Mouse (Mus musculus): Measurements from ENCODE around the gene Il1rl2. TPM values are rescaled to one million over a fixed set of nuclear protein-coding genes. Genes with fewer than 3 reads are reported as not detected.

Il1rl2 gene
- 2.6 and 3.9 TPM in 2 replicates for polyA plus RNA-seq (2014; fragmentation: Nextera tagmentation; extraction: Ambion mirVana)

DNA sequence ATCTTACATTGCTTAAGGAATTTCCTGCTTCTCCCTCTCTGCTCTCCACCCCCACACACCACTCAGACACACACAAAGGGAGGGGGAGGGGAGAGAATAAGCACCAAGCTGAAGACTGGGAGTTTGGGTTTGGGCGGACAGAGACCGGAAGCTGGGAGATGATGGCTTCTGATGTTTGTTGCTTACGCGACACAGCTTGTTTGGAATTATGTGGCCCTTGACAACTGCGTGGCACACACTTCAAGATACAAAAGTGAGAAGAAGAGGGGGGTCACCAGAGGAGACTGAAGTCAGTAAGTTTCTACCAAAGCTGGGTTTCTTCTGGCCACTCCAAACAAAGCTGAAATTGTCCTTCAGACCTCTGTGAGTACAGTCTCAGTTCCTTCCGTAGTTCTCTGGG is at the start of gene Il1rl2:
Gene Il1rl2, plus strand, starts transcription at position 154 of the 400 bp plus-strand sequence.
- no peak for ATAC-seq (ENCODE audit: insufficient number of reproducible peaks, insufficient read depth, low FRiP score, low read depth)
- WGBS: 35% methylated on average over 6 of the region's 6 CpGs
- Histone ChIP-seq H3K9me3 (ENCODE audit: control insufficient read depth, low read length) (no peaks in the 10 kb centered on the region), H3K4me2 (ENCODE audit: low read length) (peak within 1 kb of the TSS; percentile 70), H3K4me3 (ENCODE audit: control insufficient read depth in 1 of 2, insufficient read depth in 1 of 2, low read depth in 1 of 2, low read length in 2 of 2) (peak within 1 kb of the TSS; percentile 41 to 59), H3K36me3 (ENCODE audit: control insufficient read depth, insufficient read depth, low read length) (no peaks in the 10 kb centered on the region), H3K27ac (replicated peaks in 1 of 2; ENCODE audit: control insufficient read depth in 1 of 2, insufficient read depth in 1 of 2, low read depth in 2 of 2, low read length in 2 of 2) (peak within 1 kb of the TSS in 1 of 2 experiments; percentile 37; a peak in 1 of 4 replicates), H3K4me1 (ENCODE audit: control insufficient read depth in 2 of 2, insufficient read depth in 2 of 2, low read length in 2 of 2) (peaks cover 3 to 5% of the 10 kb centered on the region in 2 experiments; a peak in 1 of 4 replicates), H3K9ac (ENCODE audit: low read length) (peak within 1 kb of the TSS; percentile 42), H3K27me3 (ENCODE audit: control insufficient read depth, insufficient read depth, low read length) (peaks cover 17% of the 10 kb centered on the region)

DNA sequence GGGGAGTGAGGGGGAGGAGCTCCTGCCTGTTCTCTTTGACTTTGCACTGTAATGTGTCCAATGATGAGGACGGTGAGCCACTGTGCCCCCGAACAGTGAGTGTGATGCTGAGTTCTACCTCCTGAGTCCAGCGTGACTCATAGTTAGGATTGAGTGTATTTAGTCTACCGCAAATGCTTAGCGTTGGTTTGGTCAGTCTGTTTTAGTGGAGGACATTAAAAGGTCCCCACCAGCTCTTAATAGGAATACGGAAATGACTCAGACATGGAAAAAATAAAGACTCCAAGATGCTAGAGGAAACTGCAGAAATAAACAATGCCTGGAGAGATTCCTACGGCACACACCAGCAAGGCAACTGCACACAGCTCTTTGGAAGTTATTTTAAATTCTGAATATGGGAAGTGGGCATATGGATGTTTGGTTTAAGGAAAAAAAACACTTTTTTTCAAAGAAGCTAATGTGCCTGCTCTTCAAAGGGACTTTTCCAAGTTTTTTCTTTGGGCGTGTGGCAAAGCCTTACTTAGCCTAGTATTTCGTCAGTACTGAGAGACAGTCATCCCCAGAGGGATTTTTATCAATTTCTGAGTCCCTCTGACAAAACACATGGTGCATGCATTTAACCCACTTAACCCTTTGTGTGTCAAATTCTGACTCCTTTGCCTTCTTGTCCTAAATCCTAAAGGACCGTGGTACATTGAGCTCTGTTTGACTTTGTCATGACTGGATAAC is 49.0 kb upstream of the Il1rl2 start:
- no peak overlapping the region; a peak in 1 of 4 replicates for H3K27ac ChIP-seq (replicated peaks in 1 of 2; ENCODE audit: control insufficient read depth in 1 of 2, insufficient read depth in 1 of 2, low read depth in 2 of 2, low read length in 2 of 2)
- H3K4me1 ChIP-seq (ENCODE audit: control insufficient read depth in 2 of 2, insufficient read depth in 2 of 2, low read length in 2 of 2): peaks cover 0 to 4% of the 10 kb centered on the region in 2 experiments; a peak in 1 of 4 replicates
- H3K4me2 ChIP-seq (ENCODE audit: low read length): no peak overlapping the region
- H3K4me3 ChIP-seq (ENCODE audit: control insufficient read depth in 1 of 2, insufficient read depth in 1 of 2, low read depth in 1 of 2, low read length in 2 of 2): no peak overlapping the region
- no peaks in the 10 kb centered on the region for H3K27me3 ChIP-seq (ENCODE audit: control insufficient read depth, insufficient read depth, low read length)
- no peak for ATAC-seq (ENCODE audit: insufficient number of reproducible peaks, insufficient read depth, low FRiP score, low read depth)
- H3K9me3 ChIP-seq (ENCODE audit: control insufficient read depth, low read length): no peaks in the 10 kb centered on the region
- WGBS: 58% methylated on average over 10 of the region's 10 CpGs
- H3K9ac ChIP-seq (ENCODE audit: low read length): no peak overlapping the region
- 0 out of 2 replicates have a peak, but pooled peaks cover 3% of the 10 kb centered on the region for H3K36me3 ChIP-seq (ENCODE audit: control insufficient read depth, insufficient read depth, low read length)

DNA sequence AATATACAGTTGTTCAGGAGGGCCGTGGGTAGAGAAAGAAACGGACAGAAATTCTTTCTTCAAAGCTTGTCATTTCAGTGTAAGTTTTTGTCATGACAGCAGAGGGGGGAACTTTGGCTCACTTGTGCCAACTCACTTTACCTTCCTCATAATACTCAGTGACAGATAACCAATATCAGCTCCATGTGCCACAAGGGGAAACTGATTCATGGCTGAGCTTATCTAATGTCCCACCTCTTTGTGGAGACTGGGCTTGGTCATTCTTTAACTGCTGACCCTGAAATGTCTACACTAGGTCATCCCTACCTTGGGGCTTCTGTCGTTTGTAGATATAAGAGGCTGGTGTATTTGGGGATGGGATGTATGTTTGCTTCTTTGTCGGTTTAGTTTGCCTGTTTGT is 46.5 kb upstream of the Il1rl2 start:
- no peak for ATAC-seq (ENCODE audit: insufficient number of reproducible peaks, insufficient read depth, low FRiP score, low read depth)
- H3K9ac ChIP-seq (ENCODE audit: low read length): no peak overlapping the region
- peaks cover 0 to 4% of the 10 kb centered on the region in 2 experiments; a peak in 1 of 4 replicates for H3K4me1 ChIP-seq (ENCODE audit: control insufficient read depth in 2 of 2, insufficient read depth in 2 of 2, low read length in 2 of 2)
- no peak overlapping the region for H3K4me3 ChIP-seq (ENCODE audit: control insufficient read depth in 1 of 2, insufficient read depth in 1 of 2, low read depth in 1 of 2, low read length in 2 of 2)
- no peak overlapping the region for H3K27ac ChIP-seq (replicated peaks in 1 of 2; ENCODE audit: control insufficient read depth in 1 of 2, insufficient read depth in 1 of 2, low read depth in 2 of 2, low read length in 2 of 2)
- WGBS: 78% methylated on average over 4 of the region's 4 CpGs
- no peak overlapping the region for H3K4me2 ChIP-seq (ENCODE audit: low read length)
- H3K9me3 ChIP-seq (ENCODE audit: control insufficient read depth, low read length): no peaks in the 10 kb centered on the region
- 0 out of 2 replicates have a peak, but pooled peaks cover 3% of the 10 kb centered on the region for H3K36me3 ChIP-seq (ENCODE audit: control insufficient read depth, insufficient read depth, low read length)
- H3K27me3 ChIP-seq (ENCODE audit: control insufficient read depth, insufficient read depth, low read length): no peaks in the 10 kb centered on the region

DNA sequence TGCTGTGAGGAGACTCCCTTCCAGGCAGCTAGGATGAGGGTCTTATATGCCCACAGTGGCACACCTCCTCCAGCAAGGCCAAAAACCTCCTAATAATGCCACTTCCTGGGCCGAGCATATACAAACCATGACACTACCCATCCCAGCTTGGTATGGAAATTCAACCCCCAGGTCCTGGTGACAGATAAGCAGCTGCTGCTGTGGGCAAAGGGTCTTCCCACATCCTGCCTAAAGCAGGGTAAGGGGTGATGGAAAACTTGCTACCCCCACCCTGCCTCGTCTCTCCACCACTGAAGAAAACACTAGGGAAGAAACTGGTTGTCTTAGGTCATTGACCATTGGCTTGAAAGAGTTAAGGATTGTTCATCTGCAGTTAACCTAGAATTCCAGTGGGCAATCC is 45.7 kb upstream of the Il1rl2 start:
- no peak overlapping the region for H3K27ac ChIP-seq (replicated peaks in 1 of 2; ENCODE audit: control insufficient read depth in 1 of 2, insufficient read depth in 1 of 2, low read depth in 2 of 2, low read length in 2 of 2)
- H3K36me3 ChIP-seq (ENCODE audit: control insufficient read depth, insufficient read depth, low read length): 0 out of 2 replicates have a peak, but pooled peaks cover 3% of the 10 kb centered on the region
- peaks cover 0 to 4% of the 10 kb centered on the region in 2 experiments; a peak in 1 of 4 replicates for H3K4me1 ChIP-seq (ENCODE audit: control insufficient read depth in 2 of 2, insufficient read depth in 2 of 2, low read length in 2 of 2)
- WGBS: 68% methylated on average over 2 of the region's 2 CpGs
- H3K4me3 ChIP-seq (ENCODE audit: control insufficient read depth in 1 of 2, insufficient read depth in 1 of 2, low read depth in 1 of 2, low read length in 2 of 2): no peak overlapping the region
- no peaks in the 10 kb centered on the region for H3K9me3 ChIP-seq (ENCODE audit: control insufficient read depth, low read length)
- H3K9ac ChIP-seq (ENCODE audit: low read length): no peak overlapping the region
- no peak for ATAC-seq (ENCODE audit: insufficient number of reproducible peaks, insufficient read depth, low FRiP score, low read depth)
- no peak overlapping the region for H3K4me2 ChIP-seq (ENCODE audit: low read length)
- no peaks in the 10 kb centered on the region for H3K27me3 ChIP-seq (ENCODE audit: control insufficient read depth, insufficient read depth, low read length)

- H3K36me3 ChIP-seq (ENCODE audit: control insufficient read depth, insufficient read depth, low read length): 0 out of 2 replicates have a peak, but pooled peaks cover 3% of the 10 kb centered on the region
- H3K27ac ChIP-seq (replicated peaks in 1 of 2; ENCODE audit: control insufficient read depth in 1 of 2, insufficient read depth in 1 of 2, low read depth in 2 of 2, low read length in 2 of 2): no peak overlapping the region
- no peak overlapping the region for H3K4me3 ChIP-seq (ENCODE audit: control insufficient read depth in 1 of 2, insufficient read depth in 1 of 2, low read depth in 1 of 2, low read length in 2 of 2)
- 85% methylated on average over 11 of the region's 11 CpGs for WGBS
- no peak for ATAC-seq (ENCODE audit: insufficient number of reproducible peaks, insufficient read depth, low FRiP score, low read depth)
- H3K4me1 ChIP-seq (ENCODE audit: control insufficient read depth in 2 of 2, insufficient read depth in 2 of 2, low read length in 2 of 2): peaks cover 0 to 4% of the 10 kb centered on the region in 2 experiments; a peak in 1 of 4 replicates
- no peak overlapping the region for H3K4me2 ChIP-seq (ENCODE audit: low read length)
- no peaks in the 10 kb centered on the region for H3K9me3 ChIP-seq (ENCODE audit: control insufficient read depth, low read length)
- H3K9ac ChIP-seq (ENCODE audit: low read length): no peak overlapping the region
- H3K27me3 ChIP-seq (ENCODE audit: control insufficient read depth, insufficient read depth, low read length): no peaks in the 10 kb centered on the region
These were observed 45.1 kb upstream of the Il1rl2 start for GRCm38 (mm10) chr1:40279182-40279743.

GRCm38 (mm10) chr1:40281950-40282349 is 42.5 kb upstream of the Il1rl2 start:
- Histone ChIP-seq H3K9me3 (ENCODE audit: control insufficient read depth, low read length) (no peaks in the 10 kb centered on the region), H3K27ac (replicated peaks in 1 of 2; ENCODE audit: control insufficient read depth in 1 of 2, insufficient read depth in 1 of 2, low read depth in 2 of 2, low read length in 2 of 2) (no peak overlapping the region), H3K4me3 (ENCODE audit: control insufficient read depth in 1 of 2, insufficient read depth in 1 of 2, low read depth in 1 of 2, low read length in 2 of 2) (no peak overlapping the region), H3K4me2 (ENCODE audit: low read length) (no peak overlapping the region), H3K9ac (ENCODE audit: low read length) (no peak overlapping the region), H3K27me3 (ENCODE audit: control insufficient read depth, insufficient read depth, low read length) (no peaks in the 10 kb centered on the region), H3K36me3 (ENCODE audit: control insufficient read depth, insufficient read depth, low read length) (0 out of 2 replicates have a peak, but pooled peaks cover 3% of the 10 kb centered on the region), H3K4me1 (ENCODE audit: control insufficient read depth in 2 of 2, insufficient read depth in 2 of 2, low read length in 2 of 2) (peaks cover 0 to 3% of the 10 kb centered on the region in 2 experiments; a peak in 1 of 4 replicates)
- ATAC-seq (ENCODE audit: insufficient number of reproducible peaks, insufficient read depth, low FRiP score, low read depth): no peak
- 67% methylated on average over 4 of the region's 4 CpGs for WGBS

- H3K9me3 ChIP-seq (ENCODE audit: control insufficient read depth, low read length): no peaks in the 10 kb centered on the region
- no peak overlapping the region for H3K4me3 ChIP-seq (ENCODE audit: control insufficient read depth in 1 of 2, insufficient read depth in 1 of 2, low read depth in 1 of 2, low read length in 2 of 2)
- WGBS: 58% methylated on average over 3 of the region's 3 CpGs
- 0 out of 2 replicates have a peak, but pooled peaks cover 3% of the 10 kb centered on the region for H3K36me3 ChIP-seq (ENCODE audit: control insufficient read depth, insufficient read depth, low read length)
- no peak overlapping the region for H3K4me2 ChIP-seq (ENCODE audit: low read length)
- no peak overlapping the region for H3K9ac ChIP-seq (ENCODE audit: low read length)
- H3K27me3 ChIP-seq (ENCODE audit: control insufficient read depth, insufficient read depth, low read length): no peaks in the 10 kb centered on the region
- ATAC-seq (ENCODE audit: insufficient number of reproducible peaks, insufficient read depth, low FRiP score, low read depth): no peak
- H3K27ac ChIP-seq (replicated peaks in 1 of 2; ENCODE audit: control insufficient read depth in 1 of 2, insufficient read depth in 1 of 2, low read depth in 2 of 2, low read length in 2 of 2): no peak overlapping the region
- peaks cover 0 to 3% of the 10 kb centered on the region in 2 experiments; a peak in 1 of 4 replicates for H3K4me1 ChIP-seq (ENCODE audit: control insufficient read depth in 2 of 2, insufficient read depth in 2 of 2, low read length in 2 of 2)
These were observed 42.0 kb upstream of the Il1rl2 start for GRCm38 (mm10) chr1:40282394-40282793.
